Mouse (Mus musculus) CH12.LX (cell line): ENCODE measurements at regions not wholly inside any gene's neighbourhood (a gene's known extent, or its start where the extent isn't known, plus 50 kb on each side); places are given as distances from the start of the nearest gene placed in this dataset.

ENCODE experiments used
- CTCF ChIP-seq, 2 experiments: IDR thresholded peaks in 1 of 2; conservative IDR thresholded peaks in 1 of 2; 2 replicates each; pipeline ENCODE4 v1.5.1; 2011 to 2012; ENCODE audit warnings: low read depth in 2 of 2, low read length in 2 of 2, improper control_type of control experiment in 1 of 2, inconsistent platforms in 1 of 2, mild to moderate bottlenecking in 1 of 2, moderate library complexity in 1 of 2
- ELF1 ChIP-seq: IDR thresholded peaks from 2 replicates; pipeline ENCODE4 v1.6.1; 2014; ENCODE audit warnings: low read depth, mild to moderate bottlenecking, inconsistent platforms, low read length, improper control_type of control experiment
- EP300 ChIP-seq: IDR thresholded peaks from 2 replicates; pipeline ENCODE4 v1.6.1; 2011; ENCODE audit warnings: low read length, improper control_type of control experiment
- GABPA ChIP-seq: IDR thresholded peaks from 2 replicates; pipeline ENCODE4 v1.6.1; 2012; ENCODE audit warnings: low read depth, low read length, improper control_type of control experiment, inconsistent platforms; ENCODE audit not compliant: insufficient replicate concordance
- JUN ChIP-seq: IDR thresholded peaks from 2 replicates; pipeline ENCODE4 v1.6.1; 2011; ENCODE audit warnings: low read depth, mild to moderate bottlenecking, low read length, improper control_type of control experiment, moderate library complexity; ENCODE audit not compliant: insufficient read depth
- MAX ChIP-seq: IDR thresholded peaks from 2 replicates; pipeline ENCODE4 v1.6.1; 2011; ENCODE audit warnings: low read length, improper control_type of control experiment
- MAZ ChIP-seq: IDR thresholded peaks from 2 replicates; pipeline ENCODE4 v1.6.1; 2012; ENCODE audit warnings: low read depth, mild to moderate bottlenecking, inconsistent platforms, low read length, improper control_type of control experiment, moderate library complexity
- PAX5 ChIP-seq: IDR thresholded peaks from 2 replicates; pipeline ENCODE4 v1.6.1; 2012; ENCODE audit warnings: low read length, inconsistent platforms, mixed read lengths
- POLR2A ChIP-seq: IDR thresholded peaks from 2 replicates; pipeline ENCODE4 v1.6.1; 2011; ENCODE audit warnings: low read depth, mild to moderate bottlenecking, improper control_type of control experiment, low read length
- RCOR1 ChIP-seq: conservative IDR thresholded peaks from 2 replicates; pipeline ENCODE4 v1.6.1; 2012; ENCODE audit warnings: low read depth, mild to moderate bottlenecking, inconsistent platforms, low read length, improper control_type of control experiment
- TCF12 ChIP-seq: IDR thresholded peaks from 2 replicates; pipeline ENCODE4 v1.6.1; 2014; ENCODE audit warnings: low read depth, mild to moderate bottlenecking, inconsistent platforms, low read length, improper control_type of control experiment
- USF1 ChIP-seq: IDR thresholded peaks from 2 replicates; pipeline ENCODE4 v1.6.1; 2014; ENCODE audit warnings: low read depth, mild to moderate bottlenecking, inconsistent platforms, low read length, improper control_type of control experiment
- USF2 ChIP-seq: conservative IDR thresholded peaks from 2 replicates; pipeline ENCODE4 v1.6.1; 2011; ENCODE audit warnings: low read depth, low read length, improper control_type of control experiment

DNA sequence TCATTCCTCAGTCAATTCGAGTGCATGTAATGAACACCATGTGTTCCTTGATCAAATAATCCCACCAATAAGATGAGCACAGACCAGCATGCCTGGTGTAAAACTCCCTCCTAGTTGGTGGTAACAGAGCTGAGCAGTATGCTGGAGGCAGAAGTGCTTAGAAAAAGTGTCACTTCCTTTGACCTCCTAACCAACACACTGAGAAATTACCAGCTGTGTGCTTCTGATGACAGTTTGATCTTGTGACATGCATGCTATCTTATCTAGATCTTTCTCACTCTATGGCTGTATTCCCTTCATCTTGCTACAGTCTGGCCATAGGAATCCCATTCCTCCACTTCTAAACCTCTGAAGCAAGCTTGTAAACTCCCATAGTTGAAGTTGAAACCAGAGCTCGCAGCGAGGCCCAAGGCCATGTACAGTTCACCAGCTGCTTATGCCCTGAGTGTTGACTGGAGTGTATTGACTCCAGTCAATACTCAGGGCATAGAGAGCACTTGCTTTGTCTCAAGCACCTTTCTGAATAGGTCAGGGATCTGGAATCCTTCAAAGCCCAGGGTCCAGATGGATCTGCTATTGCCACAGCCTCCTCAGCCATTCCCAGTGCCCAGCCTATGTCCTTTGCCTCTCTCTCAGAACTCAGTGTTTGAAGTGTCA, 286.5 kb upstream of the 1700056E22Rik start:
- TF ChIP-seq EP300, result no peak
- no peak for TF ChIP-seq TCF12
- no peak for TF ChIP-seq RCOR1
- TF ChIP-seq USF1, result no peak
- TF ChIP-seq ELF1, result no peak
- no peak for TF ChIP-seq PAX5
- no peak for TF ChIP-seq CTCF (conservative IDR thresholded peaks at IDR 0.05 in 1 of 2, IDR thresholded peaks at IDR 0.05 in 1 of 2; ENCODE audit: low read depth in 2 of 2, low read length in 2 of 2)
- no peak for TF ChIP-seq JUN
- TF ChIP-seq MAX, result no peak
- TF ChIP-seq USF2, result no peak
- TF ChIP-seq POLR2A, result no peak
- TF ChIP-seq GABPA, result no peak
- no peak for TF ChIP-seq MAZ
